Mouse (Mus musculus) frontal cortex, adult (tissue): ENCODE measurements around the gene Ccdc77.
A peak's percentile ranks its signal among the peaks of the same experiment; 100 is the strongest.

Source experiments
- ATAC-seq: cut with Nextera tagmentation; 2 replicates; pipeline ENCODE4 v1.9.2; 2017; ENCODE audit warnings: mild to moderate bottlenecking, moderate library complexity, mixed read lengths; ENCODE audit not compliant: low TSS enrichment

The Ccdc77 gene

DNA sequence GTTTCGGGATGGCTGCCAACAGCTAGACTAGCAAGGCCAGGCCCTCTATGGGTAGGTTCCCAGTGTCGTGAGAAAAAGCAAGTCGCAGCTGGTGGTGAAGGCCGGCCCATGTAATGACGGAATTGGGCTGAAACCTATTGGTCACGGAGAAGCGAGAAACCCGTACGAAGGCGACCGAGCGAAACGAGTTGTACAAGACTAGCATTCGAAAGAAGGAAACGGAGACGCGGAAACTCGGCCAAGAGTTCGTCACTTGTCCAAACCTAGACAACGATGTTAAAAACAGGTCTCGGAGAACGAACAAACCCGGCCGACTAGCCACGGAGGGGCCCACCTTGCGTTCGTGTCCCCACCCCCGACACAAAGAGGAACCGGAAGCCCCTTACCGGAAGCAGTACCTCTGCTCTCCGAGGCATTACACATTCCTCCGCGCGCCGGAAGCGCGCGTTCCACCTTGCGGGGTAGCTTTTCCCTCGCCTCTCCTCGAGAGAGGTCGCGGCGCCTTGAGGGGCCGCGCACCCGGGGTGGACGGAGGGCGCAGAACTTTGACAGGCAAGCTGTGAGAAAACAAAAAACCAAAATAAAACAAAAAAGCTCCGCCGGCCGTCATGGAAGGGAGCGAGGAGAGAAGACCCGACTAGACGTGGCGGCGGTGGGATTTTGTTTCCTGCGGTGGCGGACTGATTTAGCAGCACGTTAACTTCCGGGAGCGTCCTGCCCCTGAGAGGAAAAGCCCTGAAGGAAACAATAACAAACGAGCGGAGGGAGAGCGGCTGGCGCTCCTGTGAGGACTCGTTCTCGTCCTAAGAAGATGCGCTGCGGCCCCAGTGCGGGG lies at the start of gene Ccdc77, which contains the start of gene Kdm5a:
Ccdc77 (minus strand) TSS at position 687 of the 835 bp plus-strand sequence.
Kdm5a (plus strand) TSS at position 437 of the 835 bp plus-strand sequence.
- peak; percentile 99 for ATAC-seq

- no peak for ATAC-seq
Observed at GRCm38 (mm10) chr6:120403936-120404335, 39.8 kb upstream of the Ccdc77 start.

DNA sequence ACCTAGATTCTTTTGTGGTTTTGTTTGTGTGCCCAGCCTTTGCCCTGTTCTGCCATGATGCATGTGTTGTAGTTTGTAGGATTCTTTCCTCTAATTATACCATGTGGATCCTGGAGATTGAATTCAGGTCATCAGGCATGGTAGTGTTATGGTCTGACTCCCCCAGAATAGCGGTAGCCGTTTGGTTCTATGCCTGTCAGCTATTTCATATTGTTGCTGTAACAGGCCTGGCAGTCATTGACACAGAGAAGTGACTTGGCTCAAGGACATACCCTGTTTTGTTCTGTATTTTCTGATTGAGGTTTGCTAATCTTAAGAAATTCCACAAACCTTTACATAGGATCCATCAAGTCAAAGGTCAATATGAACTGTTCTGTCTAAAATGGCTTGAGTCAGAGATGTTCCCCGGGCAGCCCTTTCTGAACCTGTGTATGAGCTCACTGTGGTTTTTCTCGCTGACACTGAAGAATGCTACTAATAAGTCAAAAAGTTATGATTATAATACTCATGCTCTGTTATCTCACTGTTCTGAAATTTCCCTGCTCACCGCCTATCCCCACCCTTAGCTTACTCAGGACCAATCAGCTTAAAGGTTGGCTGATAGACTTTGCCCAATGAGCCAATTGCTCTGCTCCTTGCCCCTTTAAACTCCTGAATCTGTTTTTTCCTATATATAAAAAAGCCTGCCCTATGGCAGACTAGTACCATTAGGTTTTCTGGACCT lies 31.6 kb upstream of the Ccdc77 start:
- ATAC-seq = no peak

GRCm38 (mm10) chr6:120392811-120393210 lies 28.6 kb upstream of the Ccdc77 start:
- no peak for ATAC-seq

DNA sequence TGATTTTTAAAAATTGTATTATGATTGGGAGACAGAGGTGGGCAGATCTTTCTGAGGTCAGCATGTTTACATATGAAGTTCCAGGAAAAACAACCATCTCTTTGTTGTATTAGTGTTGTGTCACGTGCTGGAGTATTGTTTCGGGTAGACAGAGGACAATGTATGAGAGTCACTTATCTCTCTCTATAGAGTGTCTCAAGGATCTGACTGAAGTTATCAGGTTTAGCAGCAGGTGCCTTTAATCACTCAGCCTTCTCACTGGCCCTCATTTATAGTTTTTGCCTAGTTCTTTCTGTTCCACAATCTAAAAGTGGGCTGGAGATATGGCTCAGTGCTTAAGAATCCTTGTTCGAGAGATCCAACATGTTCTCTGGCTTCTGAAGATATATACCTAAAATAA lies 25.9 kb upstream of the Ccdc77 start:
- no peak for ATAC-seq

DNA sequence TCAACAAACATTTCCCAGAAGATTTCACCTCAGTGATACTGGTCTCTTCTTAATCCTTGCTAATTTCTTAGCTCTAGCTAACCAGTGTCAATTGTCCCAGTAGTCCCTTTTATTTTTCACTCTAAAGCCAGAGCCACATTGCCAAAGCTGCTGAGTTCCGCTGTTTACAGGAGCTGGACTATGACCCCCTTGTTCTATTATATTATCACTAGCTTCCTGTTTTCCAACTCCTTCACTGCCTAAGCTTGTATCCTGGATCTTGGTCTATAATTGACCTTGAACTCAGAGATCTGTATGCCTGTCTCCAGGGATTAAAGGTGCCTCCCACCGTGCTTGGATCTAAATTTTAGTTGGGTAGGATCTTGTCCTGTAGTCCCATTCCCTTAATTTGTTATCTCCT lies 12.6 kb upstream of the Ccdc77 start:
- ATAC-seq = no peak

GRCm38 (mm10) chr6:120365051-120365450 lies 877 bp upstream of the Ccdc77 start:
- ATAC-seq = no peak

DNA sequence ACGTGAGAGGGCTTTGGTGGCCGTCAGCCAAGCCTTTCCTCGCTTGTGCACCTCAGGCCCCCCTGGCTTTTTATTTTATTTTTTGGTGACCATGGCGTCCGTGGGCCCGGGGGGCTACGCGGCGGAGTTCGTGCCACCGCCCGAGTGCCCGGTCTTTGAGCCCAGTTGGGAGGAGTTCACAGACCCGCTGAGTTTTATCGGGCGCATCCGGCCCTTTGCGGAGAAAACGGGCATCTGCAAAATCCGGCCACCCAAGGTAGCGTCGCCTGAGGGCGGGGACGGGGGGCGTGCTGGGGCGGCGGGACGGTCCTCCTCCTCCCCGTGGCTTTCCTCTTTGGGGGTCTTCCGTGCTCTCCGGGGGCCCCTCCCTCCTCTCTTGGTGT lies 340 bp upstream of the Ccdc77 start:
- ATAC-seq = no peak

GRCm38 (mm10) chr6:120362774-120363687 lies 1.1 kb downstream of the Ccdc77 start:
- no peak for ATAC-seq

- ATAC-seq = no peak
Observed at GRCm38 (mm10) chr6:120362124-120362523, 2.0 kb downstream of the Ccdc77 start.

GRCm38 (mm10) chr6:120356951-120357945 lies 6.9 kb downstream of the Ccdc77 start:
- ATAC-seq = peak; percentile 100

GRCm38 (mm10) chr6:120356478-120356877 lies 7.7 kb downstream of the Ccdc77 start:
- no peak for ATAC-seq

DNA sequence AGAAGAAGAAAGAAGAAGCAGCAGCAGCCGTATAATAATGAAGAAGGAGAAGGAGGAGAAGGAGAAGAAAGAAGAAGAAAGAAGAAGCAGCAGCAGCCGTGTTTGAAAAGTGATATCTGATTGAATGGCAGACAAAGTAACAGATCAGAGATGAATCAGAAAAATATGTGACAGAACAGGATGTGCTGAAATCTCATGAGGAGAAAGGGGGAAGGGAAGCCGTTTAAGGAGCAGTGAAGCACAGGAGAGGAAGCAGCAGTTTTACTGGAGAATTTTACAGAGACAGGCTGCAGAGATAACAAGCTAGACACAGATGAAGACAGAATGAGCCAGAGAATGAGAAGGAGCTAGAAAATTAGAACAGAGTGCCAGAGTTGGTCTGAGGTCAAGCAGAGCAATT lies 15.2 kb downstream of the Ccdc77 start:
- ATAC-seq = no peak

DNA sequence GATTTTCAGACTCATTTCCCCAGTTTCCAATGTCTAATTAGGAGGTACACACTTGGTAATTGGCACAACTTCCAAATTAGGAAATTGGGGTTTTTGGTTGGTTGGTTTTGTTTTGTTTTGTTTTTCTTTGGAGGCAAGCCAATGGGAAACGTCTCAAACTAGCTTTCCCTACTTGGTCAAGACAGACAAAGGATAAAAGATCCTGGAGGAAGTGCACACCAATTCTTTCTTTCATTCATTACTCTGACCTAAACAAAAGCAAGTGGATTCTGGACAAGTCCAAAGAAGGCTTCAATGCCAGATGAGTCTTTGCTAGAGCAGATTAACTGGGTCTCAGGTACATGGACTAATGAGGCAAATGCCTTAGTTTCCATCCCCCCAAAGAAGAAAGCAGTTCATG lies 20.2 kb downstream of the Ccdc77 start:
- ATAC-seq = no peak

DNA sequence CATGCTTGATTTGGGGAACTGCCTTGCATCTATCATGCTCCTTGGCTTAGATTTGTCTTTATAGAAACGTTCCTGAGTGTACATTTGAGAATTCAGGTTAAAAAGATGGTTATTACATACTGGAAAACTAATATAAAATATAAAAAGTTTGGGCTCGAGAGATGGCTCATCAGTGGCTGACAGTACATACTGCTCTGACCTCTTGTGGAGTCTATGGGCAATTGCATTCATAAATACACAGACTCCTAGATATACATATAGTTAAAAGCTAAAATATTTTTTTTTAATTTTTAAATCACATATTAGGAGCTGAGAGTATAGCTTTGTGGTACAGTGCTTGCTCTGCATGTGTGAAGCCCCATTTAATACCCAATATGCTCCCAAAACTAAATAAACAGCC lies 31.8 kb downstream of the Ccdc77 start:
- no peak for ATAC-seq

DNA sequence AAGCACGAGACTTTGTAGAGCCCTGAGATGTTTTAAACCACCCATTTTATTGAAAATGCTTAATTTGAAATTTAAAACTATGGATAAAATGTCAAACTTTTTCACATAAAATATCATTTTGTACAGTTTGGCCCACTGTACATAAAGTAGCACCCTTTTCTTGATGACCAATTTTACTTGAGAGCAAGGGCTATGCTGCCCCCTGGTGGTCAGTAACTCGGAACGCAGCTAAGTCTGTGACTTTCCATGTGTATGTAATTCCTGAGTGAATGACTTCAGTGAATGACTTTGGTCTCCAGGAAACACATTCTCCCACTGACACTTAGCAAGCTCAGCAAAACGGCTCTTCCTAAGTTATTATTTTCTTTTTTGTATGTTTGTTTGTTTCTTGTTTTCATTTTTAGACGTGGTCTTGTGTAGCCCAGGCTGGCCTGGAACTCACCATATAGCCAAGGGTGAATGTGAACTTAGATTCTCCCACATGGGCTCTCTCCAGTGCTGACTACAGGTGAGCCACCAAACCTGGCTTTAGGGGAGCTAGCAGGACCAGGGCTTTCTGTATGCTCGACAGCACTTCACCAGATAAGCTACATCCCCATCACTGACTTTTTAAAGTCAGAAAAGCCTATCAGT lies 39.8 kb downstream of the Ccdc77 start:
- peak; percentile 72 for ATAC-seq

GRCm38 (mm10) chr6:120320369-120320768 lies 43.8 kb downstream of the Ccdc77 start:
- no peak for ATAC-seq

DNA sequence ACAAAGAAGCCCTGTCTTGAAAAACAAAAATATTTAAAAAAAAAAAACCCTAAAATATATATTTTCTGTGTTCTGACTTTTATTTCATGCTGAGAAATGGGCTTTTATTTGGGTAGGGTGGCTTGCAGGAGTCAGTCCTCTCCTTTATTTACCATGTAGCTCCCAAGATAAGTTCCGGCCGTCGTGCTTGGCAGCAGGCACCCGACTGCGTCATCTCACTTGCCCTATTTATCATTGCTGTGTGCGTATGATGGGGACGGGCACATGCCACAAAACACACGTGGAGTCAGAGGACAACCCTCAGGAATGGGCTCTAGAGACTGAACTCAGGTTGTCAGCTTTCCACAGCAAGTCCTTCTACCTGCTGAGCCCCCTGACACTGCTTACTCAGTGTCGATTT lies 45.0 kb downstream of the Ccdc77 start:
- no peak for ATAC-seq

DNA sequence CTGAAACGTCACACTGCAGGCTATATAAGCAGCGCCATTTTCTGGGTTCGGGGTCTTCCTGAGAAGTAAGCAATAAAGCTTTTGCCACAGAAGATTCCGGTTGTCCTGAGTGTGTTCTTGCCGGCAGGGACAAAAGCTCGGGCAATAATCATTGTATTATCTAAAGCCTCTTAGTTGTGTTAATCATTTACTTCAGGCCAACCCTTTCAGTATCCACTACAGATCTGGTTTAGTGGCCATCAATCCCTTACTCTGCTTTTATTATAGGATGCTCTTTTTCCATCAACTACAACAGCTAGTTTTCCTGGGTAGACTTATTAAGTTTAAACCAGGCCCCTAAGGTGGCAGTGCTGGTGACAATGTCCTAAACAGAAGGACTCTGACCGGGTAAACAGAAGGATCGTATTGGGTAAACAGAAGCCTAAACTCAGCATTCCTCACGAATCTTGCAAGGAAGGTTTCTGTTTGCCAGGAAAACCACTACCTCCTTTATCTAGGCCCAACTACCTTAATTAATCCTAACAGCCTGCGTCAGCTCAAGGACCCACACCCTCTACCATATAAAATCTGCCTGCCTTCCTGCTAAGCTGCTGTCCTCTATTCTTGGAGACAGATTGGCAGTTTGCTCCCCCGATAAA lies 45.8 kb downstream of the Ccdc77 start:
- ATAC-seq = no peak

DNA sequence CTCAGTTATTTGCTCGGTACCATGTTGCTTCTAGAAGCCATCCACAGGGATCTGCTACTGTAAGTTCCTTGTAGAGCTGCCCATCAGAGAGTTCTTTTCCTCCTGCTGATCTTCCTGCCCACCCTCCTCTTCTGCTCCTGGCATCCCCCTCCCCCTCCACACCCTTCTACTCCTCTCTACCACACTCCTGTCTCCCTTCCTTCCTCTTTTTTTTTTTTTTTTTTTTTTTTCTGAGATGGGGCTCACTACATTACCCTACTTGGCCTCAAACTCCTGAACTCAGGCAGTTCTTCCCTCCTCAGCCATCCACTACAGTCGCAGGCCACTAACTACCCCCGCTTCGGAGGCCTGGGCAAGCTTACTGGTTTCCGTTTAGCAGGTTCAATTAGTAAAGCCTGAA lies 51.7 kb downstream of the Ccdc77 start:
- no peak for ATAC-seq
